Mouse (Mus musculus) ES-E14 (cell line): ENCODE results near the gene Plcxd1.
"Not testable (repeated sequence)": the region's sequence is repeated elsewhere in the genome, so short reads cannot be mapped to it uniquely, and the experiment has no call there.

Experiments
- CHD2 ChIP-seq: IDR thresholded peaks from 2 replicates; pipeline ENCODE4 v1.6.1; 2014; ENCODE audit warnings: mild to moderate bottlenecking, low read depth, low read length, inconsistent platforms
- HCFC1 ChIP-seq: IDR thresholded peaks from 2 replicates; pipeline ENCODE4 v1.6.1; 2012; ENCODE audit warnings: low read length, inconsistent platforms, borderline replicate concordance; ENCODE audit not compliant: insufficient read depth
- MAFK ChIP-seq: IDR thresholded peaks from 2 replicates; pipeline ENCODE4 v1.6.1; 2014; ENCODE audit warnings: mild to moderate bottlenecking, low read depth, low read length, inconsistent platforms; ENCODE audit not compliant: insufficient read depth
- ZNF384 ChIP-seq: IDR thresholded peaks from 2 replicates; pipeline ENCODE4 v1.6.1; 2012; ENCODE audit warnings: low read depth, low read length, inconsistent platforms

GRCm38 (mm10) chr5:110072413-110072812 is 27.4 kb upstream of the Plcxd1 start, which contains the start of gene Gm17655:
- TF ChIP-seq ZNF384, HCFC1, MAFK, CHD2: not testable (repeated sequence)
